Comparison of ENCODE assay signal across 12 mouse cellular contexts in the genomic region with DNA sequence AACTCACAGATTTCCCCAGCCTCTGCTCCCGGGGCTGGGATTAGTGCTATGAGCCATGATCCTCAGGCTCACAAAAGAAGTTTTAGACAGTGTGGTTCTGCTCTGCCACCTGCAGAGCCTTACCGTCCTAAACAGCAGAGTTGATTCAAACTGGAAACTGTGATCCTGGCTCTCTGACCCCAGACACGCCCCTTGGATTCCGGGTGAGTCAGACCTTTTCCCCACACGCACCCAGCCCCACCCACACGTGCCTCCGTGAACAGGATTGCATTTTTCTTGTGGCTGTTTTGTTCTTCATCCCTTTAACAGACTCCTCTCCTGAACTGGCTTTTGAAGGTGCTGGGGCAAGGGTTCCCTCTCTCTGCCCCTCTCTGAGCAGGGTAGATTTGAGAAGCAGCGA. TPM values are rescaled to one million over a fixed set of nuclear protein-coding genes. Genes with fewer than 3 reads are reported as not detected.
DNase-seq lines count a peak whose midpoint lies in the region; ATAC-seq and TF ChIP-seq lines count a peak whose summit lies in the region.
"Had no signal": no experiment of that assay in that cellular context is flagged by ENCODE, and none has a peak within 500 bp of the region (broad histone marks: within the 10 kb centered on the region; RNA-seq: fewer than 3 reads in every experiment).

No protein-coding gene starts in this region.

- H3K27me3 ChIP-seq in kidney, adult 2 months (replicated peaks; ENCODE audit: control insufficient read depth, insufficient read depth, low read length): no peaks in the 10 kb centered on the region
- H3K27me3 ChIP-seq in E14TG2a.4 (ENCODE audit: insufficient read depth, low read length): peaks cover 16% of the 10 kb centered on the region
- peaks cover 21% of the 10 kb centered on the region for H3K27me3 ChIP-seq in embryonic facial prominence, embryonic 13.5 days

- TF ChIP-seq POLR2A in kidney, adult 2 months (IDR thresholded peaks at IDR 0.05; ENCODE audit: low read depth, low read length): no peak

- H3K4me3 ChIP-seq in kidney, adult 2 months (ENCODE audit: insufficient read depth, low read depth, low read length): no peak overlapping the region
- peak overlapping the region; percentile 96 for H3K4me3 ChIP-seq in E14TG2a.4 (replicated peaks; ENCODE audit: low read length)
- H3K4me3 ChIP-seq in embryonic facial prominence, embryonic 13.5 days: no peak overlapping the region

- TF ChIP-seq CTCF in kidney, adult 2 months (conservative IDR thresholded peaks at IDR 0.05; ENCODE audit: insufficient read depth, insufficient read length, low read depth, low read length): no peak
- no peak for TF ChIP-seq CTCF in E14TG2a.4 (conservative IDR thresholded peaks at IDR 0.05; ENCODE audit: low read length)

- WGBS in kidney, adult 2 months: 42% methylated on average over 8 of the region's 8 CpGs
- WGBS in embryonic facial prominence, embryonic 13.5 days: 75% methylated on average over 8 of the region's 8 CpGs

- H3K4me1 ChIP-seq in kidney, adult 2 months (ENCODE audit: control insufficient read depth, insufficient read depth, low read length): peaks cover 7% of the 10 kb centered on the region; the same call in 1 of the 2 replicates
- H3K4me1 ChIP-seq in E14TG2a.4 (replicated peaks; ENCODE audit: low read depth, low read length): peaks cover 60% of the 10 kb centered on the region
- H3K4me1 ChIP-seq in embryonic facial prominence, embryonic 13.5 days: peaks cover 17% of the 10 kb centered on the region

- 0 out of 2 replicates have a peak overlapping the region, but pooled peaks have one; percentile 21 for H3K9ac ChIP-seq in embryonic facial prominence, embryonic 13.5 days

- ATAC-seq in embryonic facial prominence, embryonic 13.5 days (ENCODE audit: insufficient number of reproducible peaks, insufficient read depth, low FRiP score, low TSS enrichment, low read depth): no peak

- no peak overlapping the region for H3K27ac ChIP-seq in kidney, adult 2 months (ENCODE audit: insufficient read depth, low read depth, low read length)
- no peak overlapping the region for H3K27ac ChIP-seq in embryonic facial prominence, embryonic 13.5 days

- H3K9me3 ChIP-seq in E14TG2a.4 (ENCODE audit: low read length): no peaks in the 10 kb centered on the region
- no peaks in the 10 kb centered on the region for H3K9me3 ChIP-seq in embryonic facial prominence, embryonic 13.5 days

- H3K36me3 ChIP-seq in kidney, adult 2 months (ENCODE audit: control insufficient read depth, insufficient read depth, low read length): no peaks in the 10 kb centered on the region
- peaks cover 41% of the 10 kb centered on the region for H3K36me3 ChIP-seq in E14TG2a.4 (ENCODE audit: insufficient read depth, low read length)
- peaks cover 40% of the 10 kb centered on the region for H3K36me3 ChIP-seq in embryonic facial prominence, embryonic 13.5 days

- peak overlapping the region; percentile 87; the same call in 1 of the 2 replicates for H3K4me2 ChIP-seq in embryonic facial prominence, embryonic 13.5 days

- peak; percentile 60 for DNase-seq in kidney, adult 2 months
- no peak for DNase-seq in kidney, adult 18-20 months
- peak; percentile 88 for DNase-seq in 3T3-L1 (ENCODE audit: low read depth, low spot score)
- DNase-seq in thymus, postnatal 10 days (ENCODE audit: low spot score in 2 of 2): no peak
- DNase-seq in embryo, embryonic 11 days: no peak
- DNase-seq in thymus, postnatal 25 days: no peak
- DNase-seq: cerebellum, postnatal 10 days; layer of hippocampus, adult 9-11 months; spleen, adult 18-20 months had no signal

RNA-seq across cellular contexts. Expression of gene Dnph1, which starts 1.4 kb away (rescaled TPM):
- 20.7 and 22.8 TPM in 2 replicates for polyA plus RNA-seq in kidney, adult 2 months (2012; rRNA removed)
- 60.8 and 63.5 TPM in 2 replicates for polyA plus RNA-seq in embryonic facial prominence, embryonic 13.5 days (2015; fragmentation: Nextera tagmentation; extraction: Ambion mirVana)

RNA-seq across cellular contexts. Expression of gene Ttbk1, which starts 10.5 kb away (rescaled TPM):
- polyA plus RNA-seq in kidney, adult 2 months (2012; rRNA removed): 1.4 and 1.6 TPM in 2 replicates
- polyA plus RNA-seq in embryonic facial prominence, embryonic 13.5 days (2015; fragmentation: Nextera tagmentation; extraction: Ambion mirVana): 0.14 and 0.27 TPM in 2 replicates

RNA-seq across cellular contexts. Expression of gene Cul9, which starts 48.2 kb away (rescaled TPM):
- 27.0 and 32.4 TPM in 2 replicates for polyA plus RNA-seq in kidney, adult 2 months (2012; rRNA removed)
- polyA plus RNA-seq in embryonic facial prominence, embryonic 13.5 days (2015; fragmentation: Nextera tagmentation; extraction: Ambion mirVana): 10.7 and 11.4 TPM in 2 replicates

RNA-seq across cellular contexts. Expression of gene Srf, which starts 58.0 kb away (rescaled TPM):
- 67.0 and 86.3 TPM in 2 replicates for polyA plus RNA-seq in kidney, adult 2 months (2012; rRNA removed)
- 6.3 and 8.9 TPM in 2 replicates for polyA plus RNA-seq in embryonic facial prominence, embryonic 13.5 days (2015; fragmentation: Nextera tagmentation; extraction: Ambion mirVana)

RNA-seq across cellular contexts. Expression of gene Slc22a7, which starts 59.7 kb away (rescaled TPM):
- 164 and 283 TPM in 2 replicates for polyA plus RNA-seq in kidney, adult 2 months (2012; rRNA removed)
- polyA plus RNA-seq in embryonic facial prominence, embryonic 13.5 days (2015; fragmentation: Nextera tagmentation; extraction: Ambion mirVana): not detected in 2 replicates
- polyA plus RNA-seq: limb, embryonic 14.5 days had no signal

Comparison
In these comparisons a context has a peak if more than half of its experiments do, and no peak if none do; other contexts are left out.
1. DNase-seq: peak in kidney, adult 2 months (single experiment) and 3T3-L1 (single experiment); none in kidney, adult 18-20 months (single experiment), thymus, postnatal 10 days (0 of 2), embryo, embryonic 11 days (single experiment) and thymus, postnatal 25 days (single experiment).